Mouse (Mus musculus) layer of hippocampus, postnatal 14 days (tissue): Measurements from ENCODE around the gene Ptpn14. TPM values are rescaled to one million over a fixed set of nuclear protein-coding genes. Genes with fewer than 3 reads are reported as not detected.
"Not testable (repeated sequence)": the region's sequence is repeated elsewhere in the genome, so short reads cannot be mapped to it uniquely, and the experiment has no call there.

Source experiments
- DNase-seq, 2 experiments: peaks; one replicate each; pipeline ENCODE4 v3.0.0; 2021 to 2022; ENCODE audit warnings: low spot score in 2 of 2, mixed read lengths in 1 of 2
- long read RNA-seq, 2 experiments: library from polyadenylated mRNA; stranded (forward); transcript quantifications; one replicate each; pipeline ENCODE4 v2.0.0; 2021
- total RNA-seq, 2 experiments: library from RNA; stranded (reverse); gene quantifications; 2 replicates each; pipeline ENCODE4 v1.2.3; 2021

Ptpn14 gene
- total RNA-seq, result 10 to 100 TPM; 12.0 to 15.7 TPM
- long read RNA-seq, experiment 1, partial matches to known transcripts, result 1 of 3 reads
- long read RNA-seq, experiment 1, other reads (novel, unspliced or antisense), result 2 of 3 reads
- long read RNA-seq, experiment 2, full-length matches to known transcripts, result 2 of 3 reads
- long read RNA-seq, experiment 2, partial matches to known transcripts, result 1 of 3 reads
- long read RNA-seq, experiment 2, other reads (novel, unspliced or antisense), result 0 of 3 reads

DNA sequence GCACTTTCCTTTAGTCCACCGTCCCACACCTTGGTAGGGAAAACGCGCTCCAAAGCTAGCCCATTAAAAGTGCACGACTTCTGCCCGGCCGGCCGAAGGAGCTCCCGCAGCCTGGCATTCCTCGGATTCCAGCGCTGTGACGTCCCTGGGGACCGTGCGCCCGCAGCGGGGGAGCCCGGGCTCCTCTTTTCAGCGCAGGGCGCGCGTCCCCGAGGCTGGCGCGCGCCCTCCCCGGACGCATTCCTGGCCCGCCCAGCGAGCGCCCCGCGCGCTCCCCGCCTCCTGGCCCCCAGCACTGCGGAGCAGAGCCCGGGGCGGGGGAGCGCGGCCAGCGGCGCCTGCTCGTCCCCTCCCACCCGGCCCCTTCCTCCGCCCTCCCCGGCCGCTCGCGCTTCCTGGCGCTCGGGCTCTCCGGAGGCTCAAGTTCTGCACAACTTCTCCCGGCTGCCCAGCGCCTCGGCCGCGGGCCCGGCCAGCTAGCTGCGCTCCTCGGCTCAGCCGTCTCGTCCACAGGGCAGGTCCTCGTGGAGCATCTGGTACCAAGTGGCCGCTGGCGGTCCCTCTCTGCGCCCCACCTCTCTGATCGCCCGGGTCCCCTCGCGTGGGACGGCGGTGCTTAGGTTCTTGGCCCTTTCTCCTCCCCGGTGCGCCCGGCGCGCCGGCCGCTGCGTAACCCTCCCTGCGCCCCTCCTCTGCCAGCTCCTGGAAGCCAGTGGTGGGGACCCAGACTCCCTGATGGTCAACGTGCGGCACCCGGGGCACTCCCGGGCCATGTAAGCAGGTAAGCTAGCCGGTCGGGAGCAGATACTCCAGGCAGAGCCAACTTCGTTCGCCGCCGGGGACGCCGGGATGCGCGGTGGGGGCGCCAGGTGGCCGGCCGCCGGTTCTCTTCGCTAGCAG, at the start of gene Ptpn14:
Gene Ptpn14, plus strand, starts transcription at position 385 of the 900 bp plus-strand sequence.
- DNase-seq, result peak in 1 of 2 experiments; percentile 29

- DNase-seq, result peak; percentile 31 to 48
These were observed 48.5 kb upstream of the Ptpn14 start for GRCm38 (mm10) chr1:189679555-189679954.

- no peak for DNase-seq
These were observed 43.2 kb upstream of the Ptpn14 start for GRCm38 (mm10) chr1:189684786-189685415.

- DNase-seq, result no peak
These were observed 42.0 kb upstream of the Ptpn14 start for GRCm38 (mm10) chr1:189686025-189686424.

DNA sequence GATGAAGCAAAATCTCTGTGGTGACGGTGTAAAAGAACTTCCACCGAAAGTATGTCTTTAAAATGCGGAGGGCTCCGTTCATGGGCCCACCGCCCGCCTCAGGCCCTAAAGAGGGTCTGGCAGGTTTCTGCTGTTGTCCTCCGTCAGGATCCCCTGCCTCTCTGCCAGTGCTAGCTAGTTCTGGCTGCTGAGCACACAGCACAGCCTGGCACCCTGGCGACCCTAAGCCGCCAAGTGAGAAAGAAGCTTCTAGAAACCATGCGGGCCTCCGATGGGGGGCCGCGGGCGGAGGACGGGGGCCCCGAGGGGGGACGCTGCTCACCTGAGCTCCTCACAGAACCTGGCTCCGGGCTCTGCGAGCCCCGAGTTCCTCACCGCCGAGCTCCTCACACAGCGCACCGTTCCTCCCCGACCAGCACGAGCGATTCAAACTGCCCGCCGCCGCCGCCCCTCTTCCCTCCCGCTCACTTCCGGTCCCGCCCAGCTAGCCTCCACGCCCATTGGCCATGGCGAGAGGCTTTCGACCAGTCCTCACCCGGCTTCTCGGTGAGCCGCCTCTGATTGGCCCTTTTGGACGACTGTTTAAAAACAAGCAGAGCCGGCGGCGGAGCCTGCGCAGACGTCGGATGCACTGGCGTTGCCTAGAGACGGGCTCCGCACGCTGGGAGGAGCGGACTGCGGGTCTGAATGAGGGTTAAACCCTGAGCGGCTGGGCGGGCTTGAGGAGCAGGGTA, 40.2 kb upstream of the Ptpn14 start, which contains the start of gene Cenpf:
Gene Cenpf, minus strand, starts transcription at position 433 of the 734 bp plus-strand sequence.
- peak; percentile 92 to 98 for DNase-seq

DNA sequence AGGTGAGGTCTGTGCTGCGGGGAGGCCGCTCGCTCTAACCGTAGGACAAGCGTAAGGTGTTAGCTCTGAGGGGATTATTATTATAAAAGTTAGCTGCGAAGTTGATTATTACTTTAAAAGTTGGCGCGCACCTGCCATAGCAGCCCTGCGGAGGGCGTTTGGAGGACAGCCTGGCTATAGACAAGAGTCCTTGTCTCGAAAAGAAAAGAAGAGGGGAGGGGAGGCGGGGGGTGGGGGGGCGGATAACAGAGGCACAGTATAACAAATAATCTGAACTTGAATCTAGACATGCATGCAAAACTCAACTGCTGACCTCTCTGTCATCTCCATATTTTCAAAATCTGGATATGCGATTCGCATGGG, 39.7 kb upstream of the Ptpn14 start:
- DNase-seq, result no peak

DNA sequence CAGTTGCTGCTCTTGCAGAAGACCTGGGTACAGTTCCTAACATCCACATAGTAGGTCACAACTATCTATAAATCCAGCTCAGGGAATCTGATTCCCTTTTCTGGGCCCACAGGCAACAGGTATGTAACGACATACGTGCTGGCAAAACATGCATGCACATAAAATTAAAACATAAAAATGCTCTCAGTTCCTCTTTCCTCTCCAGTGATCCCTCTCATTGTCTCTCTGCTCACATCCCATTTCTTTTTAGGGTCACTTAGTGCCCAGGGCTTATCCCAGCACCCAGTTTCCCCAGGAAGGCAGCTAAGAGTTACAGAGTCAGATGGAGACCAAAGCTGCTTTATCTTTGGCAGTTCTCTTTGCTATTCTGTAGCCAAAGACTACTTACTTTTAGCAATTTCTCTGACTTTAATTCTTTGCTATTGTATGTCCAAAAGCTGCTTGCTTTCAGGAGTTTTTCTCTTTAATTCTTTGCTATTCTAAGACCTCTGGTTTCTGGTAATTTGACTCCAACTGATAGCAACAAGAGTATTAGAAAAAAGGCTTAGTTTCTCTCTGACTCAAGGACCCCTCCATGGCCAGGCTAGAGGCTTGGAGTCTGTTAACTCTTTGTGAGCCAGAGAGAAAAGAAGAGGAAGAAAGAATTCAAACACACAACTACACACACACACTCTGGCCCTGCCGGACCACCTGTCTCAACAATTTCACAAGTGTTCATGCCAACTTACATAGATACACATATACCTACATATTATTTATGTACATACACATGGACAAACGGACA, 38.8 kb upstream of the Ptpn14 start:
- DNase-seq, result no peak

- DNase-seq, result not testable (repeated sequence)
These were observed 35.6 kb upstream of the Ptpn14 start for GRCm38 (mm10) chr1:189692442-189692841.

DNA sequence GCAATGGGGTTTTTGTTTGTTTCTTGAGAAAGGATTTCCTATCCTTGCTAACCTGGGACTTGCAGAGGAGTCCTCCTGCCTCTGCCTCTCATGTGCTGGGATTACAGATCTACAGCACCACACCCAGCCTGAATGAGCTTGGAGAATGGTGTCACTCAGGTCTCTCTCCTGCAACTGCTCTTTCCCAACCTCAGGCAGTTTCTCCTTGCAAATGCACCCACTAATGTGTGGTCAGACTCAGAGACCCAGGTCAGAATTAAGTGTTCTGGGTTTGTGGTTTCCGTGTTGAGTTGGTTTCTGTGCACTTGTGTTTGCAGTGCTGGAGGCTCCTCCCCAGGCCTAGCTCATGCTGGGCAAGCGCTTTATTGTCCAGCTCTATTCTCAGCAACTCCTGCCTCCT, 33.7 kb upstream of the Ptpn14 start:
- DNase-seq, result no peak

DNA sequence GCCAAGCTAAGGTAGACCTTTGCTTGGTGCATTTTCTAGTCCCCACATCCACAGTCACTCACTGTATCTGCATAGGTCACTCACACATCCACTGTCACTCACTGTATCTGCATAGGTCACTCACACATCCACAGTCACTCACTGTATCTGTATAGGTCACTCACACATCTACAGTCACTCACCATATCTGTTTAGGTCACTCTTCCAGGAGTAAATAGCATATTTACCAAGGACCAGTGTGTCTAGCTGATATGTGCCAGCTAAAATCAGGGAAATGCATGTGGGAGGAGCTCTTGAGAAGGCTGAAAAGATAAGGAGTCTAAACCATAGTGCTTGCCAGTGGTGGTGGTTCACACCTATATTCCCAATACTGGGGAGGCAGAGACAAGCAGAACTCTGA, 32.7 kb upstream of the Ptpn14 start:
- no peak for DNase-seq

DNA sequence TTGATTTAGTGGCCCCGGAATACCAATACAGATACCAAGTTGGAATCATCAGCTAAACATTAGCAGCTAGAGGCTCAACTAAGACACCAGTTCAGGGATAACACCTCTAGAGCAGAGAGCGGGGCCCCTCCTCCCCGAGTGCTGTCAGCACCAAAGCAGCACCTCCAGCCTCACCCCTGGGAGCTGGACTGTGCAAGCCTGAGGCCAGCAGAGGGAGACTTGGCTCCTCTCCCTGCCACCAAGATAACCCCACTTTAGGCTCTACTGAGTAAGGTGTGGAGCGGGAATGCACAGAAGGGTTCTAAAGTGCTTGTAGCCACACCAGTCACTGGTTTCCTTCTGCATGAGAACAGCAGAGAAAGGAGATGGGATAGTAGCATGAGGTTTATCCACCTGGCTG, 29.7 kb upstream of the Ptpn14 start:
- DNase-seq, result no peak

DNA sequence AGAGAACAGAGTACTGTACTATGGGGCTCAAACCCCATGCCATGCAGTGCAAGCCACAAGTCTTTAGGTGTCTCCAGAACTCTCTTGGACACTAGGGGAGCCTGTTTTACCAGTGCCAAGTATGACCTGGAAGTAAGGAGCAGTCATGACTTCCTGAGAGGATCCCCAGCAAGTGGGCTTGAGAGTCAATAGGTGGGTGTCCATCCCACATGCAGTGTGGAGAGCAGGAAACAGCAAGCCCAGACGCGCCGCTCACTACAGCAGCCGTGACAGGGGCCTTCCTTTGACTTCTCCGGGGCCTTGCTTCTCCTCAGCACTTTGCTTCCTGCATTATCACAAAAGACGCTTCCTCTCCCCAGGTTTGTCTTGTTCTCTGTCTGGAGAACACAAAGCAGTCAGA, 27.9 kb upstream of the Ptpn14 start:
- DNase-seq, result no peak

DNA sequence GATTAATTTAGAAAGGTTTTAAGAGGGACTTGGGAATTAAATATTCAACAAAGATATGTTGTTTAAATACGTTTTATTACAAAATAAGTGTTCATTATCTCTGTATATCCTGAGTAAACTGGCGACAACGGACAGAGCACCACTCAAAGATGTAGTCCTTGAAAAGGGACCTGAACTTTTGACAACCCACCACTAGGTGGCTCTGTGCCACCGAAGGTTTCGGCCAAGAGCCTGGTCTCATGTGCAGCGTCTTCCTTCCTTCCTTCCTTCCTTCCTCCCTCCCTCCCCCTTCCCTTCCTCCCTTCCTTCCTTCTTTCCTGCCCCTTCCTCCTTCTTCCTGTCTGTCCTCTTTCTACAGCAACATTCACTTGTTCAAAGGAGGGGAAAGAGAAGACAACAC, 27.1 kb upstream of the Ptpn14 start:
- DNase-seq, result peak; percentile 59 to 73

DNA sequence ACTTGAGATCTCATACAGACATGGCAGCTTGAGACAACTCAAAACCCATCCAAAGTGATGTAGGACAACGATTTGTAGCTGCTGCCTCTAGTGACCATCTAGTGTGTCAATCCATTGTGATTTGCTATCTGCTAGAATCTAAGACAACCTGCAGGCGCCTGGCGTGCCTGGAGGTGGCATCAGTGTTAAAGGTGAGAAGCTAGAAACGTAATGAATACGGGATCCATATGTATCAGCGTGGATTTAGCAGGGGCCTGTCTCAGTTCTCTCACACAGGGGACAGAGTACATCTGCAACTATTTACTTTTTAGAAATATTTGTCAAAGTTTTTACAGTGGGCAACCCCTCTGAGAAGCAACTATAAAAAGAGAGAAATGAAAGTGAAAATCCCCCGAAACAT, 24.9 kb upstream of the Ptpn14 start:
- DNase-seq, result no peak

- DNase-seq, result no peak
These were observed 24.5 kb upstream of the Ptpn14 start for GRCm38 (mm10) chr1:189703591-189703990.

GRCm38 (mm10) chr1:189706040-189706645, 21.9 kb upstream of the Ptpn14 start:
- no peak for DNase-seq

- no peak for DNase-seq
These were observed 21.1 kb upstream of the Ptpn14 start for GRCm38 (mm10) chr1:189707014-189707413.

GRCm38 (mm10) chr1:189707419-189707818, 20.6 kb upstream of the Ptpn14 start:
- no peak for DNase-seq

- DNase-seq, result no peak
These were observed 19.1 kb upstream of the Ptpn14 start for GRCm38 (mm10) chr1:189709001-189709400.
